Mouse (Mus musculus) limb, embryonic 10.5 days (tissue): ENCODE measurements around the gene Cp. TPM values are rescaled to one million over a fixed set of nuclear protein-coding genes. Genes with fewer than 3 reads are reported as not detected.
"Not testable (repeated sequence)": the region's sequence is repeated elsewhere in the genome, so short reads cannot be mapped to it uniquely, and the experiment has no call there.

Source experiments
- DNase-seq: peaks from one replicate; pipeline ENCODE4 v3.0.0-alpha.2; 2017; ENCODE audit warnings: low spot score
- H3K27ac ChIP-seq: fragments of 300-500 bp; sonication (generic); 2 replicates; pipeline ENCODE4 v1.5.1; 2016; ENCODE audit warnings: mild to moderate bottlenecking
- H3K27me3 ChIP-seq: fragments of 300-500 bp; sonication (generic); 2 replicates; pipeline ENCODE4 v1.6.1; 2016; ENCODE audit warnings: low read depth, mild to moderate bottlenecking; ENCODE audit not compliant: poor library complexity, severe bottlenecking
- H3K36me3 ChIP-seq: fragments of 300-500 bp; sonication (generic); 2 replicates; pipeline ENCODE4 v1.6.1; 2016; ENCODE audit warnings: mild to moderate bottlenecking, moderate library complexity
- H3K4me1 ChIP-seq: fragments of 300-500 bp; sonication (generic); 2 replicates; pipeline ENCODE4 v1.6.1; 2016
- H3K4me3 ChIP-seq: fragments of 300-500 bp; sonication (generic); 2 replicates; pipeline ENCODE4 v1.5.1; 2016; ENCODE audit warnings: mild to moderate bottlenecking, moderate library complexity
- H3K9me3 ChIP-seq: fragments of 300-500 bp; sonication (generic); replicated peaks from 2 replicates; pipeline ENCODE4 v1.6.1; 2016; ENCODE audit warnings: mild to moderate bottlenecking
- WGBS: fragments of 180-500 bp; shearing (Covaris S2); methylation state at CpG from one replicate; pipeline ENCODE4 v1.1.7; 2016; 5-methylcytosine and 5-hydroxymethylcytosine counted together
- polyA plus RNA-seq: library from polyadenylated mRNA; unstranded; fragments of >200 nt; fragmentation: Nextera tagmentation; extraction: Ambion mirVana; gene quantifications from 2 replicates; pipeline ENCODE4 v1.2.1, GENCODE M21; 2016

Gene Cp
- polyA plus RNA-seq, 1 experiment from 2014 or later, result 0.13 TPM

- WGBS, result 96% methylated on average over 7 of the region's 7 CpGs
- DNase-seq, H3K27ac ChIP-seq: not testable (repeated sequence)
Observed at GRCm38 (mm10) chr3:20041461-20041860, 84.6 kb downstream of the Cp start.

GRCm38 (mm10) chr3:20044736-20045135, 87.9 kb downstream of the Cp start:
- not testable (repeated sequence) for H3K9me3 ChIP-seq, DNase-seq, H3K27me3 ChIP-seq, H3K4me3 ChIP-seq, H3K27ac ChIP-seq, H3K4me1 ChIP-seq, H3K36me3 ChIP-seq
- WGBS, result 85% methylated on average over 3 of the region's 3 CpGs

More at GRCm38 (mm10) chr3:20041461-20041860, 84.6 kb downstream of the Cp start:
- not testable (repeated sequence) for H3K27me3 ChIP-seq, H3K4me1 ChIP-seq, H3K4me3 ChIP-seq, H3K9me3 ChIP-seq, H3K36me3 ChIP-seq

- WGBS, result under 1% methylated on average over 51 of the region's 54 CpGs
- Histone ChIP-seq H3K4me1 (peaks cover 4% of the 10 kb centered on the region), H3K36me3 (peaks cover 9% of the 10 kb centered on the region), H3K27me3 (no peaks in the 10 kb centered on the region), H3K4me3 (peak within 1 kb of the TSS; percentile 80), H3K27ac (peak within 1 kb of the TSS; percentile 87), H3K9me3 (no peaks in the 10 kb centered on the region)
- peak; percentile 88 for DNase-seq
Observed at GRCm38 (mm10) chr3:20057306-20058196, 100.7 kb downstream of the Cp start, which contains the start of gene Hltf. Hltf (plus strand) TSS chr3:20057811.

DNA sequence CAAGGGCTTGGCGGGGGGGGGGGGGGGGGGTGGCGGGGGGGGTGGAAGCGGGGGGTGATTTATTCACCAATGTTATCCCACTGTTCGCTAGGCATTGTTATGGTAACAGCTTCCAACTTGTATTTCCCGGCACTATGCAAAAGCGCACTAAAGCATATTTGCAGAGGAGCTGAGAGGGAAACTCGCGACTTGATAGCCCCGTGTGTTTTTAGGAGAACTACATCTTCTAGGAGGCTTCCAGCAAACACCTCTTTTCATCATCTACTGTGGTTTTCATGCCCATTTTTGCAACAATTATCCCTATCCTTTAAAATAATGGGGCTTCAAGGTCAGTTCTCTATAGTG, 101.3 kb downstream of the Cp start:
- WGBS, result 0% methylated on average over 8 of the region's 9 CpGs
- Histone ChIP-seq H3K36me3 (peaks cover 12% of the 10 kb centered on the region), H3K27me3 (no peaks in the 10 kb centered on the region), H3K9me3 (no peaks in the 10 kb centered on the region), H3K4me1 (peaks cover 4% of the 10 kb centered on the region), H3K27ac (peak overlapping the region; percentile 87), H3K4me3 (peak overlapping the region; percentile 80)
- DNase-seq, result no peak

Other genes with a start within 250 kb of the Cp start
- 6.0 and 7.9 TPM in 2 replicates for gene Hps3, start 78.3 kb downstream of the Cp start, polyA plus RNA-seq
- gene Hltf, start 100.8 kb downstream of the Cp start, polyA plus RNA-seq, result 14.1 and 18.9 TPM in 2 replicates
- 43.1 and 44.2 TPM in 2 replicates for gene Gyg, start 198.3 kb downstream of the Cp start, polyA plus RNA-seq